Mouse (Mus musculus) mouse embryonic stem cell (cell line): ENCODE results near the gene Slc41a2.

Source experiments
- in situ Hi-C, 2 experiments: fragments of 300-500 bp; cut with MboI; formaldehyde crosslinking; loops; 1 replicate in 1 of 2; 3 replicates in 1 of 2; pipeline ENCODE4 v1.14.3; 2019 to 2020; ENCODE audit warnings: low sequenced_read_pairs in 2 of 2, low pct_unique_long_range_greater_than_20kb in 1 of 2, mixed read lengths in 1 of 2; ENCODE audit not compliant: unreplicated experiment in 1 of 2

Gene Slc41a2

GRCm38 (mm10) chr10:83324871-83325270 lies 12.8 kb downstream of the Slc41a2 start:
- in situ Hi-C loops, result no loop called here

- in situ Hi-C loops, result no loop called here
Observed at GRCm38 (mm10) chr10:83322551-83323100, 15.1 kb downstream of the Slc41a2 start.

GRCm38 (mm10) chr10:83321528-83321927 lies 16.2 kb downstream of the Slc41a2 start:
- in situ Hi-C loops, result no loop called here

- in situ Hi-C loops, result no loop called here
Observed at GRCm38 (mm10) chr10:83320870-83321269, 16.8 kb downstream of the Slc41a2 start.

- in situ Hi-C loops, result no loop called here
Observed at GRCm38 (mm10) chr10:83320396-83320795, 17.3 kb downstream of the Slc41a2 start.

- in situ Hi-C loops, result no loop called here
Observed at GRCm38 (mm10) chr10:83313033-83313432, 24.6 kb downstream of the Slc41a2 start.

- in situ Hi-C loops, result no loop called here
Observed at GRCm38 (mm10) chr10:83310356-83310755, 27.3 kb downstream of the Slc41a2 start.

GRCm38 (mm10) chr10:83301687-83302086 lies 36.0 kb downstream of the Slc41a2 start:
- in situ Hi-C loops, result no loop called here

GRCm38 (mm10) chr10:83301054-83301453 lies 36.6 kb downstream of the Slc41a2 start:
- in situ Hi-C loops, result no loop called here

- in situ Hi-C loops, result no loop called here
Observed at GRCm38 (mm10) chr10:83297017-83297416, 40.7 kb downstream of the Slc41a2 start.

- in situ Hi-C loops, result no loop called here
Observed at GRCm38 (mm10) chr10:83294746-83295145, 42.9 kb downstream of the Slc41a2 start.

GRCm38 (mm10) chr10:83293352-83293751 lies 44.3 kb downstream of the Slc41a2 start:
- in situ Hi-C loops, result no loop called here

- in situ Hi-C loops, result no loop called here
Observed at GRCm38 (mm10) chr10:83291731-83292130, 46.0 kb downstream of the Slc41a2 start.

GRCm38 (mm10) chr10:83287828-83288227 lies 49.9 kb downstream of the Slc41a2 start:
- in situ Hi-C loops, result no loop called here

- in situ Hi-C loops, result no loop called here
Observed at GRCm38 (mm10) chr10:83286399-83286798, 51.3 kb downstream of the Slc41a2 start.

GRCm38 (mm10) chr10:83285724-83286256 lies 51.9 kb downstream of the Slc41a2 start:
- in situ Hi-C loops, result no loop called here

GRCm38 (mm10) chr10:83284916-83285315 lies 52.8 kb downstream of the Slc41a2 start:
- in situ Hi-C loops, result no loop called here

GRCm38 (mm10) chr10:83266731-83267130 lies 71.0 kb downstream of the Slc41a2 start:
- in situ Hi-C loops, result no loop called here

GRCm38 (mm10) chr10:83266241-83266640 lies 71.4 kb downstream of the Slc41a2 start:
- in situ Hi-C loops, result no loop called here

GRCm38 (mm10) chr10:83264680-83265079 lies 73.0 kb downstream of the Slc41a2 start:
- in situ Hi-C loops, result no loop called here

- in situ Hi-C loops, result no loop called here
Observed at GRCm38 (mm10) chr10:83264056-83264455, 73.6 kb downstream of the Slc41a2 start.
